Mouse (Mus musculus) liver, embryonic 16.5 days (tissue): ENCODE data around the gene Vpreb3. TPM values are rescaled to one million over a fixed set of nuclear protein-coding genes. Genes with fewer than 3 reads are reported as not detected.

Experiments
- ATAC-seq: fragments of 200-750 bp; cut with Nextera tagmentation; 2 replicates; pipeline ENCODE4 v1.8.0; 2017; ENCODE audit warnings: low read depth, mild to moderate bottlenecking, moderate number of reproducible peaks, moderate library complexity
- H3K27ac ChIP-seq: fragments of 300-500 bp; sonication (generic); 2 replicates; pipeline ENCODE4 v1.5.1; 2014; ENCODE audit warnings: mild to moderate bottlenecking, low read length
- H3K27me3 ChIP-seq: fragments of 300-500 bp; sonication (generic); 2 replicates; pipeline ENCODE4 v1.6.1; 2014; ENCODE audit warnings: low read depth, low read length, mixed read lengths; ENCODE audit not compliant: control insufficient read depth, insufficient read depth
- H3K36me3 ChIP-seq: fragments of 300-500 bp; sonication (generic); 2 replicates; pipeline ENCODE4 v1.6.1; 2014; ENCODE audit warnings: mild to moderate bottlenecking; ENCODE audit not compliant: control insufficient read depth, insufficient read depth
- H3K4me1 ChIP-seq: fragments of 300-500 bp; sonication (generic); 2 replicates; pipeline ENCODE4 v1.6.1; 2014; ENCODE audit warnings: low read depth, low read length, mixed read lengths; ENCODE audit not compliant: control insufficient read depth
- H3K4me2 ChIP-seq: fragments of 300-500 bp; sonication (generic); 2 replicates; pipeline ENCODE4 v1.6.1; 2014; ENCODE audit warnings: low read depth, low read length, mixed read lengths
- H3K4me3 ChIP-seq: fragments of 300-500 bp; sonication (generic); 2 replicates; pipeline ENCODE4 v1.5.1; 2014; ENCODE audit warnings: low read depth, mild to moderate bottlenecking, low read length
- H3K9ac ChIP-seq: fragments of 300-500 bp; sonication (generic); 2 replicates; pipeline ENCODE4 v1.6.1; 2014; ENCODE audit warnings: low read depth, low read length
- H3K9me3 ChIP-seq: fragments of 300-500 bp; sonication (generic); replicated peaks from 2 replicates; pipeline ENCODE4 v1.6.1; 2016; ENCODE audit warnings: low read length; ENCODE audit not compliant: control insufficient read depth
- WGBS: fragments of 180-500 bp; shearing (Covaris S2); extraction: QIAGEN DNeasy Blood & Tissue Kit; methylation state at CpG from one replicate; pipeline ENCODE4 v1.1.7; 2014; ENCODE audit not compliant: insufficient replicate concordance; 5-methylcytosine and 5-hydroxymethylcytosine counted together
- polyA plus RNA-seq: library from polyadenylated mRNA; unstranded; fragments of >200 nt; fragmentation: Nextera tagmentation; extraction: Ambion mirVana; gene quantifications from 2 replicates; pipeline ENCODE4 v1.2.1, GENCODE M21; 2015

Gene Vpreb3
- polyA plus RNA-seq, 1 experiment from 2014 or later, result 17.5 TPM

- H3K27me3 ChIP-seq, result no peaks in the 10 kb centered on the region
- no peak overlapping the region for H3K27ac ChIP-seq
- H3K4me3 ChIP-seq, result no peak overlapping the region
- WGBS, result 72% methylated on average over 5 of the region's 5 CpGs
- ATAC-seq, result no peak
- no peaks in the 10 kb centered on the region for H3K9me3 ChIP-seq
- no peak overlapping the region for H3K4me2 ChIP-seq
- no peak overlapping the region for H3K9ac ChIP-seq
- H3K36me3 ChIP-seq, result peaks cover 46% of the 10 kb centered on the region
- no peaks in the 10 kb centered on the region for H3K4me1 ChIP-seq
These were observed 38.5 kb upstream of the Vpreb3 start for GRCm38 (mm10) chr10:75904391-75904790.

GRCm38 (mm10) chr10:75906882-75907281, 36.0 kb upstream of the Vpreb3 start:
- Histone ChIP-seq H3K36me3 (peaks cover 62% of the 10 kb centered on the region), H3K27me3 (no peaks in the 10 kb centered on the region), H3K9me3 (no peaks in the 10 kb centered on the region), H3K4me3 (no peak overlapping the region), H3K27ac (no peak overlapping the region), H3K4me1 (no peaks in the 10 kb centered on the region), H3K4me2 (no peak overlapping the region), H3K9ac (no peak overlapping the region)
- ATAC-seq, result no peak
- WGBS, result 92% methylated on average over 4 of the region's 4 CpGs

- Histone ChIP-seq H3K4me1 (no peaks in the 10 kb centered on the region), H3K9me3 (no peaks in the 10 kb centered on the region), H3K27ac (no peak overlapping the region), H3K4me3 (no peak overlapping the region), H3K27me3 (no peaks in the 10 kb centered on the region), H3K36me3 (peaks cover 32% of the 10 kb centered on the region), H3K4me2 (no peak overlapping the region), H3K9ac (no peak overlapping the region)
- no peak for ATAC-seq
- 66% methylated on average over 2 of the region's 2 CpGs for WGBS
These were observed 32.2 kb upstream of the Vpreb3 start for GRCm38 (mm10) chr10:75910698-75911097.

DNA sequence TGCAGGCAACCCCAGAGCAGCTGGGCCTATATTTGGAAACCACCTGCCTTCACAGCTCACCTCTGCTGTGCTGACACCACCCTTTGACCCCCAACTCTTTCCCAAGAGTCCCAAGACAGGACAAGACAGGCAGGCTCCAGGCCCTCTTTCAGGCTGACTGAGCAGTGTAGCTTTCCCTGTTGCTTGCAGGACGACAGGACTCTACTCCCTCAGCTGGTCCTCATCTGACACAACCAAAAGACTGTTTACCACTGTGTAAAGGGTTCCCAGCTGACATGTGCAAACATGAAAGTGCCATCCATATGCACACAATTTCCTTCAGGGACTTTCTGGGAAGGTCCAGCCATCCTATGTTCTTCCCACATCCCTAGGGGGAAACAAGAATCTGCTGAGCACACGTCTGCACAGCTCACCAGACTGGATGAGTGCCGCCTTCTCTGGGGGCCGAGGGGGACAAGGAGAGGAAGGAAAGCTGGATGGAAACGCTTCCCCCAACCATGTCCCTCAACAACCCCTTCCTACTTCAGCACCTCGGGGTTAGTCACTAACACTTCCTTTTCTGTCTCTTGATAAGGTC, 29.8 kb upstream of the Vpreb3 start:
- ATAC-seq, result no peak
- 43% methylated on average over 6 of the region's 6 CpGs for WGBS
- H3K4me1 ChIP-seq, result no peaks in the 10 kb centered on the region
- peaks cover 22% of the 10 kb centered on the region for H3K36me3 ChIP-seq
- no peak overlapping the region for H3K27ac ChIP-seq
- H3K27me3 ChIP-seq, result no peaks in the 10 kb centered on the region
- no peak overlapping the region for H3K9ac ChIP-seq
- no peak overlapping the region for H3K4me2 ChIP-seq
- H3K4me3 ChIP-seq, result no peak overlapping the region
- no peaks in the 10 kb centered on the region for H3K9me3 ChIP-seq

DNA sequence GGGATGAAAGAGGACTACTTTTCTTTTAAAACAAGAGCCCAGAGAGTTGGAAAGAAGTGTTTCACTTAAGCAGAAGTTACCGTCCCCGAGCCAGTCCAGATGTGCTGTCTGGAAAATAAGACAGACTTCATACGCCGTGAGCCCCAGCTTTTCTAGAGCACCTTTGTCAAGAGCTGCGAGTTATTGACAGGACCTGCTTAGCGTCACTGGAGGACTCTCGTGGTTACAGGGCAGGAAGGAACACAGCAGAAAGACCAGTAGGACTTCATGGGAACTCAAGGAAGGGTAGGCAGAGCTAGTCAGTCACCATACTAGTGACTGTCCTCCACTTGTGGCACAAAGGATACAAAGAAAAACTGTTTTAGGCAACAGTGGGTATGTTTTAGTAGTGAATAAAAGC, 27.3 kb upstream of the Vpreb3 start:
- no peak overlapping the region for H3K4me3 ChIP-seq
- no peaks in the 10 kb centered on the region for H3K9me3 ChIP-seq
- H3K27ac ChIP-seq, result no peak overlapping the region
- ATAC-seq, result no peak
- no peak overlapping the region for H3K9ac ChIP-seq
- H3K4me1 ChIP-seq, result peaks cover 10% of the 10 kb centered on the region
- no peaks in the 10 kb centered on the region for H3K27me3 ChIP-seq
- no peak overlapping the region for H3K4me2 ChIP-seq
- 71% methylated on average over 7 of the region's 7 CpGs for WGBS
- peaks cover 11% of the 10 kb centered on the region for H3K36me3 ChIP-seq

DNA sequence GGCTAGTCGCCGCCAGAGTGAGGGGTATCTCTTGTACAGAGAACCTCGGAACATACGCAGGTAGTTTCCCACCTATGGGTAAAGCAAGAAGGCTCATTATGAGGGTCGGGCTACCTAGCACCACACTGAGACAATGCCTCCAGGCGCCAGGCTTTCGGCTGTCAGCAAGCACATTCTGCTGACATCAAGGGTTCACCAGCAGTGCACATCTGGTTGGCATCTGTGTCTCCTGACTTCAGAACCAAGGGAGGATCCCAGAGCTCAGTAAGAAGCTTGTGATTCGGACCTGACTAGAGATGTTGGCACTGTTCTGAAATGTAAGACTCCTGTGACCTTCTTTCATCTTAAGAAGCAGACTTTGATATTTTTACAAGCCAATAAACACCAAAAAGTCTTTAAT, 26.0 kb upstream of the Vpreb3 start:
- Histone ChIP-seq H3K27ac (no peak overlapping the region), H3K9me3 (no peaks in the 10 kb centered on the region), H3K9ac (no peak overlapping the region), H3K4me2 (no peak overlapping the region), H3K4me1 (peaks cover 14% of the 10 kb centered on the region), H3K4me3 (no peak overlapping the region), H3K27me3 (no peaks in the 10 kb centered on the region), H3K36me3 (no peaks in the 10 kb centered on the region)
- 77% methylated on average over 8 of the region's 8 CpGs for WGBS
- no peak for ATAC-seq

DNA sequence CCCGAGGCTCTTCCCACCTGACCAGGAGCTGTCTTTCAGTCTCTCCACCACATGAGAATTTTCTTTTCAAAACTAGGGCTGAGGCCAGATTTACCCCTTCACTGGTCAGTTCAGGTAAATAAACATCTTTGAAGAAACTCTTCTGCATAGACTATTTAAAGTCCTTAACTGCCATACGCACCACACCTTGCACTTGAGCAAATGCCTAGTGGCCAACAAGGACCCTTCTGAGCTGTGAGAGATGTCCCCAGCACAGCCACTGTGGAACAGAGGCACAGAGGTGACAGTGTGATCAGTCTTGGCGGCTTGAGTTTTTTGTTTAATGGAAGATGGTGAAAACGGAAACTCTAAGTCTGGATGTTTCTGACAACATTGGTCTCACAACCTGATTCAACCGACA, 23.8 kb upstream of the Vpreb3 start:
- no peak overlapping the region for H3K4me3 ChIP-seq
- H3K9me3 ChIP-seq, result no peaks in the 10 kb centered on the region
- no peak overlapping the region for H3K9ac ChIP-seq
- no peak overlapping the region for H3K4me2 ChIP-seq
- no peaks in the 10 kb centered on the region for H3K36me3 ChIP-seq
- H3K27ac ChIP-seq, result no peak overlapping the region
- no peaks in the 10 kb centered on the region for H3K27me3 ChIP-seq
- peaks cover 26% of the 10 kb centered on the region for H3K4me1 ChIP-seq
- no peak for ATAC-seq
- WGBS, result 78% methylated on average over 5 of the region's 5 CpGs

- peak within 1 kb of the TSS; percentile 92 for H3K9ac ChIP-seq
- peaks cover 26% of the 10 kb centered on the region for H3K4me1 ChIP-seq
- peak; percentile 94 for ATAC-seq
- peak within 1 kb of the TSS; percentile 95 for H3K4me2 ChIP-seq
- H3K27ac ChIP-seq, result peak within 1 kb of the TSS; percentile 93
- WGBS, result under 1% methylated on average over 76 of the region's 76 CpGs
- no peaks in the 10 kb centered on the region for H3K9me3 ChIP-seq
- peak within 1 kb of the TSS; percentile 95 for H3K4me3 ChIP-seq
- no peaks in the 10 kb centered on the region for H3K36me3 ChIP-seq
- no peaks in the 10 kb centered on the region for H3K27me3 ChIP-seq
These were observed 21.7 kb upstream of the Vpreb3 start, which contains the start of gene Smarcb1 for GRCm38 (mm10) chr10:75921026-75921725. Gene Smarcb1, minus strand, starts transcription at chr10:75921617.

DNA sequence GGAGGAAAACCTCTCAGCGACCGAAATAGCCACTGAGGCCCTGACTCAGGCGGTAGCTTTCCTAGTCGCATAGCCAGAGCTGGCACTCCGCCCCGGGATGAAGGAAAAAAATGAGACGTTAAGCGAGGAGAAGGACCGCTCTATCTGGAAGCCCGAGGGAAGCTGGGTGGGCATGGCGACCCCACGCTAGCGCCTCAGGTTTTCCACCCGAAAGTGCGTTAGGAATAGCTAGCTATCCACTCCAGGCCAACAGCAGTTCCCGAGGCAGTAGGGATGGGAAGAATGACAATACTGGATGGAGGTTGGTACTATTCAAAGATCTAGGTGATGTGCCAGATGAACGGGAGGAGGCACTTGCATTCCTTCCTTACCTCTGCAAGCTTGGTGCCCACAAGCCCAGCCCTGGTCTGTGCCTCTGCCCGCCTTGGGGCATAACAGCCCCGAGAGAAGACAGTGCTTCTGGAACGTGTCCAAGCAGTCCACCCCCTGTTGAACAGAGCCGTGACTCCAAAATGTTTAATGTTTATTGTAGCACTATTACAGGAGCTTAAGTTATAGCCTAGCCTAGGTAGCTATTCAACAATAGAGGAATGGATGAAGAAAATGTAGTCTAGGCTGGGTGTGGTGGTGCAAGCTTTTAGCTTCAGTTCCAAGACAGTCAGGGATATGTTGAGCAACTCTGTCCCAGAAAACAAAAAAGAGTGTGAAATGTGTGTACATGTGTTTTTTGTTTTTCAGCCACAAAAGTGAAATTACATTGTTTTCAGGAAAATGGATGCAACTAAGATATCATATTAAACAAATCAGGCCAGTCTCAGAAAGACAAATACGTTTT, 20.9 kb upstream of the Vpreb3 start:
- no peaks in the 10 kb centered on the region for H3K36me3 ChIP-seq
- H3K27me3 ChIP-seq, result no peaks in the 10 kb centered on the region
- peak overlapping the region; percentile 90 for H3K4me2 ChIP-seq
- H3K9me3 ChIP-seq, result no peaks in the 10 kb centered on the region
- H3K4me1 ChIP-seq, result peaks cover 26% of the 10 kb centered on the region
- ATAC-seq, result no peak
- 4% methylated on average over 22 of the region's 22 CpGs for WGBS
- peak overlapping the region; percentile 92 for H3K9ac ChIP-seq
- peak overlapping the region; percentile 95 for H3K4me3 ChIP-seq
- H3K27ac ChIP-seq, result peak overlapping the region; percentile 61
